Mouse (Mus musculus) neural tube, embryonic 11.5 days (tissue): Measurements from ENCODE around the gene Olfr918. TPM values are rescaled to one million over a fixed set of nuclear protein-coding genes. Genes with fewer than 3 reads are reported as not detected.

Source experiments
- polyA plus RNA-seq: library from polyadenylated mRNA; unstranded; fragments of >200 nt; fragmentation: Nextera tagmentation; extraction: Ambion mirVana; gene quantifications from 2 replicates; pipeline ENCODE4 v1.2.1, GENCODE M21; 2014

The Olfr918 gene
- polyA plus RNA-seq, 1 experiment from 2014 or later = not detected

Other genes starting within 250 kb of the Olfr918 start
- gene Olfr901, start 245.1 kb downstream of the Olfr918 start, polyA plus RNA-seq = not detected in 2 replicates
- gene Olfr902, start 226.9 kb downstream of the Olfr918 start, polyA plus RNA-seq = not detected in 2 replicates
- not detected in 2 replicates for gene Olfr904, start 211.5 kb downstream of the Olfr918 start, polyA plus RNA-seq
- not detected in 2 replicates for gene Olfr905, start 203.5 kb downstream of the Olfr918 start, polyA plus RNA-seq
- gene Olfr906, start 187.5 kb downstream of the Olfr918 start, polyA plus RNA-seq = not detected in 2 replicates
- gene Olfr907, start 178.8 kb downstream of the Olfr918 start, polyA plus RNA-seq = not detected in 2 replicates
- gene Olfr911-ps1, start 153.0 kb downstream of the Olfr918 start, polyA plus RNA-seq = not detected in 2 replicates
- gene Olfr910, start 136.8 kb downstream of the Olfr918 start, polyA plus RNA-seq = not detected in 2 replicates
- gene Olfr912, start 94.4 kb downstream of the Olfr918 start, polyA plus RNA-seq = not detected in 2 replicates
- not detected in 2 replicates for gene Olfr913, start 81.8 kb downstream of the Olfr918 start, polyA plus RNA-seq
- gene Olfr914, start 69.5 kb downstream of the Olfr918 start, polyA plus RNA-seq = not detected in 2 replicates
- not detected in 2 replicates for gene Olfr916, start 14.7 kb downstream of the Olfr918 start, polyA plus RNA-seq
- not detected in 2 replicates for gene Olfr917, start 8.8 kb downstream of the Olfr918 start, polyA plus RNA-seq
- gene Olfr919, start 29.1 kb upstream of the Olfr918 start, polyA plus RNA-seq = not detected in 2 replicates
- 9.6 and 10.4 TPM in 2 replicates for gene Vwa5a, start 43.7 kb upstream of the Olfr918 start, polyA plus RNA-seq
- gene Olfr920, start 77.7 kb upstream of the Olfr918 start, polyA plus RNA-seq = not detected in 2 replicates
- not detected in 2 replicates for gene Olfr921, start 98.5 kb upstream of the Olfr918 start, polyA plus RNA-seq
- not detected in 2 replicates for gene Olfr922, start 140.0 kb upstream of the Olfr918 start, polyA plus RNA-seq
- not detected in 2 replicates for gene Olfr923, start 151.9 kb upstream of the Olfr918 start, polyA plus RNA-seq
- not detected in 2 replicates for gene Olfr924, start 169.8 kb upstream of the Olfr918 start, polyA plus RNA-seq
- gene Olfr26, start 180.5 kb upstream of the Olfr918 start, polyA plus RNA-seq = not detected in 2 replicates
- gene Olfr926, start 202.5 kb upstream of the Olfr918 start, polyA plus RNA-seq = not detected in 2 replicates